In genomic region chr14:20294947-20295346, GRCm38 (mm10) we compare ENCODE assay signal across 8 mouse cellular contexts. TPM values are rescaled to one million over a fixed set of nuclear protein-coding genes. Genes with fewer than 3 reads are reported as not detected.
DNase-seq lines count a peak whose midpoint lies in the region; ATAC-seq and TF ChIP-seq lines count a peak whose summit lies in the region.

No protein-coding gene starts in this region.

- H3K4me1 ChIP-seq in lung, embryonic 14.5 days (ENCODE audit: insufficient read depth), result no peaks in the 10 kb centered on the region
- H3K4me1 ChIP-seq in embryonic facial prominence, embryonic 12.5 days, result 0 out of 2 replicates have a peak, but pooled peaks cover 4% of the 10 kb centered on the region
- H3K4me1 ChIP-seq in intestine, embryonic 15.5 days (replicated peaks), result no peaks in the 10 kb centered on the region
- no peaks in the 10 kb centered on the region for H3K4me1 ChIP-seq in neural tube, embryonic 14.5 days (ENCODE audit: control insufficient read depth, insufficient read depth, low read length)

- peak overlapping the region; percentile 52 for H3K9ac ChIP-seq in lung, embryonic 14.5 days
- H3K9ac ChIP-seq in embryonic facial prominence, embryonic 12.5 days, result peak overlapping the region; percentile 53
- peak overlapping the region; percentile 47 for H3K9ac ChIP-seq in intestine, embryonic 15.5 days
- no peak overlapping the region for H3K9ac ChIP-seq in neural tube, embryonic 14.5 days (replicated peaks; ENCODE audit: low read depth, low read length)

- 38% methylated on average over 8 of the region's 8 CpGs for WGBS in lung, embryonic 14.5 days
- WGBS in embryonic facial prominence, embryonic 12.5 days, result 48% methylated on average over 8 of the region's 8 CpGs
- 34% methylated on average over 8 of the region's 8 CpGs for whole genome bisulfite sequencing in intestine, embryonic 15.5 days
- WGBS in neural tube, embryonic 14.5 days, result 46% methylated on average over 8 of the region's 8 CpGs

- no peak for TF ChIP-seq CTCF in lung, embryonic 14.5 days (IDR thresholded peaks at IDR 0.05; ENCODE audit: low read depth)

- H3K27ac ChIP-seq in lung, embryonic 14.5 days (ENCODE audit: low read depth), result no peak overlapping the region
- no peak overlapping the region for H3K27ac ChIP-seq in embryonic facial prominence, embryonic 12.5 days
- no peak overlapping the region for H3K27ac ChIP-seq in intestine, embryonic 15.5 days
- no peak overlapping the region for H3K27ac ChIP-seq in neural tube, embryonic 14.5 days (ENCODE audit: low read depth, low read length)

- H3K9me3 ChIP-seq in lung, embryonic 14.5 days (ENCODE audit: low read depth, low read length), result no peaks in the 10 kb centered on the region
- no peaks in the 10 kb centered on the region for H3K9me3 ChIP-seq in embryonic facial prominence, embryonic 12.5 days
- no peaks in the 10 kb centered on the region for H3K9me3 ChIP-seq in intestine, embryonic 15.5 days
- H3K9me3 ChIP-seq in neural tube, embryonic 14.5 days (ENCODE audit: control insufficient read depth, low read length), result no peaks in the 10 kb centered on the region

- no peaks in the 10 kb centered on the region for H3K36me3 ChIP-seq in lung, embryonic 14.5 days (ENCODE audit: insufficient read depth)
- no peaks in the 10 kb centered on the region for H3K36me3 ChIP-seq in embryonic facial prominence, embryonic 12.5 days
- no peaks in the 10 kb centered on the region for H3K36me3 ChIP-seq in intestine, embryonic 15.5 days
- no peaks in the 10 kb centered on the region for H3K36me3 ChIP-seq in neural tube, embryonic 14.5 days (ENCODE audit: control insufficient read depth, insufficient read depth, low read length)

- no peaks in the 10 kb centered on the region for H3K27me3 ChIP-seq in lung, embryonic 14.5 days (ENCODE audit: insufficient read depth, low read length)
- no peaks in the 10 kb centered on the region for H3K27me3 ChIP-seq in embryonic facial prominence, embryonic 12.5 days
- no peaks in the 10 kb centered on the region for H3K27me3 ChIP-seq in intestine, embryonic 15.5 days (replicated peaks)
- H3K27me3 ChIP-seq in neural tube, embryonic 14.5 days (ENCODE audit: control insufficient read depth, insufficient read depth, low read length), result no peaks in the 10 kb centered on the region

- DNase-seq in lung, embryonic 14.5 days, result no peak
- no peak for DNase-seq in lung, postnatal 4 days
- DNase-seq in urinary bladder, adult 18-20 months (ENCODE audit: low spot score in 2 of 2), result no peak
- no peak for DNase-seq in embryo, embryonic 11 days
- no peak for DNase-seq in layer of hippocampus, postnatal 36 days

- peak; percentile 45; the same call in 1 of the 2 replicates for ATAC-seq in lung, embryonic 14.5 days (ENCODE audit: insufficient read depth)
- ATAC-seq in embryonic facial prominence, embryonic 12.5 days (ENCODE audit: insufficient number of reproducible peaks, insufficient read depth, low FRiP score, low TSS enrichment), result no peak
- ATAC-seq in intestine, embryonic 15.5 days, result 0 out of 2 replicates have a peak, but pooled peaks have one; percentile 39
- peak; percentile 29; the same call in 1 of the 2 replicates for ATAC-seq in neural tube, embryonic 14.5 days (ENCODE audit: low read depth)

- peak overlapping the region; percentile 73 for H3K4me2 ChIP-seq in lung, embryonic 14.5 days
- H3K4me2 ChIP-seq in embryonic facial prominence, embryonic 12.5 days (replicated peaks), result peak overlapping the region; percentile 51
- H3K4me2 ChIP-seq in intestine, embryonic 15.5 days (replicated peaks), result peak overlapping the region; percentile 59
- H3K4me2 ChIP-seq in neural tube, embryonic 14.5 days (ENCODE audit: low read depth, low read length), result peak overlapping the region; percentile 43; the same call in 1 of the 2 replicates

- H3K4me3 ChIP-seq in lung, embryonic 14.5 days (ENCODE audit: low read depth, low read length), result peak overlapping the region; percentile 49
- peak overlapping the region; percentile 49 for H3K4me3 ChIP-seq in embryonic facial prominence, embryonic 12.5 days
- peak overlapping the region; percentile 47 for H3K4me3 ChIP-seq in intestine, embryonic 15.5 days (replicated peaks)
- H3K4me3 ChIP-seq in neural tube, embryonic 14.5 days (ENCODE audit: low read depth, low read length), result peak overlapping the region; percentile 47

RNA-seq across cellular contexts. Expression of gene Nudt13, which starts 0.5 kb away (rescaled TPM):
- polyA plus RNA-seq in lung, embryonic 14.5 days (2014; fragmentation: Nextera tagmentation; extraction: Ambion mirVana), result 14.7 and 15.0 TPM in 2 replicates
- polyA plus RNA-seq in embryonic facial prominence, embryonic 12.5 days (2016; fragmentation: Nextera tagmentation; extraction: Ambion mirVana), result 14.1 and 15.6 TPM in 2 replicates
- polyA plus RNA-seq in intestine, embryonic 15.5 days (2015; fragmentation: Nextera tagmentation; extraction: Ambion mirVana), result 15.8 and 17.8 TPM in 2 replicates
- 9.8 and 10.5 TPM in 2 replicates for polyA plus RNA-seq in neural tube, embryonic 14.5 days (2014; fragmentation: Nextera tagmentation; extraction: Ambion mirVana)
- total RNA-seq in layer of hippocampus, postnatal 36 days (2021), result 10 to 100 TPM; 21.7 to 22.9 TPM

RNA-seq across cellular contexts. Expression of gene Kcnk16, which starts 25.9 kb away (rescaled TPM):
- 2.6 and 3.0 TPM in 2 replicates for polyA plus RNA-seq in lung, embryonic 14.5 days (2014; fragmentation: Nextera tagmentation; extraction: Ambion mirVana)
- not detected in 2 replicates for polyA plus RNA-seq in embryonic facial prominence, embryonic 12.5 days (2016; fragmentation: Nextera tagmentation; extraction: Ambion mirVana)
- polyA plus RNA-seq in intestine, embryonic 15.5 days (2015; fragmentation: Nextera tagmentation; extraction: Ambion mirVana), result 6.0 and 11.0 TPM in 2 replicates
- polyA plus RNA-seq in neural tube, embryonic 14.5 days (2014; fragmentation: Nextera tagmentation; extraction: Ambion mirVana), result not detected in 2 replicates
- not detected for total RNA-seq in layer of hippocampus, postnatal 36 days (2021)

RNA-seq across cellular contexts. Expression of gene Ecd, which starts 53.0 kb away (rescaled TPM):
- polyA plus RNA-seq in lung, embryonic 14.5 days (2014; fragmentation: Nextera tagmentation; extraction: Ambion mirVana), result 56.8 and 60.6 TPM in 2 replicates
- 56.9 and 58.7 TPM in 2 replicates for polyA plus RNA-seq in embryonic facial prominence, embryonic 12.5 days (2016; fragmentation: Nextera tagmentation; extraction: Ambion mirVana)
- 44.1 and 45.9 TPM in 2 replicates for polyA plus RNA-seq in intestine, embryonic 15.5 days (2015; fragmentation: Nextera tagmentation; extraction: Ambion mirVana)
- polyA plus RNA-seq in neural tube, embryonic 14.5 days (2014; fragmentation: Nextera tagmentation; extraction: Ambion mirVana), result 59.2 and 60.6 TPM in 2 replicates
- total RNA-seq in layer of hippocampus, postnatal 36 days (2021), result 10 to 100 TPM; 34.9 to 35.5 TPM

RNA-seq across cellular contexts. Expression of gene Fam149b, which starts 53.0 kb away (rescaled TPM):
- 42.8 and 44.4 TPM in 2 replicates for polyA plus RNA-seq in lung, embryonic 14.5 days (2014; fragmentation: Nextera tagmentation; extraction: Ambion mirVana)
- 48.4 and 53.5 TPM in 2 replicates for polyA plus RNA-seq in embryonic facial prominence, embryonic 12.5 days (2016; fragmentation: Nextera tagmentation; extraction: Ambion mirVana)
- polyA plus RNA-seq in intestine, embryonic 15.5 days (2015; fragmentation: Nextera tagmentation; extraction: Ambion mirVana), result 29.0 and 31.1 TPM in 2 replicates
- polyA plus RNA-seq in neural tube, embryonic 14.5 days (2014; fragmentation: Nextera tagmentation; extraction: Ambion mirVana), result 45.4 and 48.4 TPM in 2 replicates
- 10 to 100 TPM; 50.8 to 53.1 TPM for total RNA-seq in layer of hippocampus, postnatal 36 days (2021)
